Mouse (Mus musculus): ENCODE measurements at regions not wholly inside any gene's neighbourhood (a gene's known extent, or its start where the extent isn't known, plus 50 kb on each side); places are given as distances from the start of the nearest gene placed in this dataset.

DNA sequence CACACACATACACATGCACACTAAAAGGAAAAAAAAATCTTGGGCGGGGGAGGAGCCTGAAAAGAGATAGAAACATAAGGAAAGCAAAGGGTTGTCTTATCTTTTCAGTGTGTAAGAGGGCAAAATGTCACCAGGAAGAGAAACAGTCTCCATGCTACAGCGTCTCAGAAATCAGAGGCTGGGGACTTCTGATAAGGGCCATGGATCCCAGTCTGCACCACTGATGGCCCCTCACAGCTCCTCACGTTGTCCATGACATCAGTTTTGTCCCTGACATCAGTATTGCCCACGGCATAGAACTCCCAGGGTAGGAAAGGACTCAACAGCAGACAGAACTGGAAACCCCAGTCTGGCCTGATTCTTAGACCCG, 135.0 kb downstream of the 2410131K14Rik start:
- ATAC-seq (ENCODE audit: insufficient number of reproducible peaks, insufficient read depth, low FRiP score, low read depth) = no peak
- peak overlapping the region; percentile 93 for H3K4me2 ChIP-seq (ENCODE audit: low read length)
- H3K4me3 ChIP-seq (ENCODE audit: control insufficient read depth in 1 of 2, insufficient read depth in 1 of 2, low read depth in 1 of 2, low read length in 2 of 2) = peak overlapping the region; percentile 50 to 52
- peak overlapping the region in 1 of 2 experiments; percentile 55; a peak in 2 of 4 replicates for H3K27ac ChIP-seq (replicated peaks in 1 of 2; ENCODE audit: control insufficient read depth in 1 of 2, insufficient read depth in 1 of 2, low read depth in 2 of 2, low read length in 2 of 2)
- no peaks in the 10 kb centered on the region for H3K9me3 ChIP-seq (ENCODE audit: control insufficient read depth, low read length)
- H3K36me3 ChIP-seq (ENCODE audit: control insufficient read depth, insufficient read depth, low read length) = no peaks in the 10 kb centered on the region
- H3K4me1 ChIP-seq (ENCODE audit: control insufficient read depth in 2 of 2, insufficient read depth in 2 of 2, low read length in 2 of 2) = peaks cover 10 to 12% of the 10 kb centered on the region in 2 experiments
- H3K27me3 ChIP-seq (ENCODE audit: control insufficient read depth, insufficient read depth, low read length) = no peaks in the 10 kb centered on the region
- H3K9ac ChIP-seq (ENCODE audit: low read length) = peak overlapping the region; percentile 65
- WGBS = 10% methylated on average over 5 of the region's 5 CpGs

DNA sequence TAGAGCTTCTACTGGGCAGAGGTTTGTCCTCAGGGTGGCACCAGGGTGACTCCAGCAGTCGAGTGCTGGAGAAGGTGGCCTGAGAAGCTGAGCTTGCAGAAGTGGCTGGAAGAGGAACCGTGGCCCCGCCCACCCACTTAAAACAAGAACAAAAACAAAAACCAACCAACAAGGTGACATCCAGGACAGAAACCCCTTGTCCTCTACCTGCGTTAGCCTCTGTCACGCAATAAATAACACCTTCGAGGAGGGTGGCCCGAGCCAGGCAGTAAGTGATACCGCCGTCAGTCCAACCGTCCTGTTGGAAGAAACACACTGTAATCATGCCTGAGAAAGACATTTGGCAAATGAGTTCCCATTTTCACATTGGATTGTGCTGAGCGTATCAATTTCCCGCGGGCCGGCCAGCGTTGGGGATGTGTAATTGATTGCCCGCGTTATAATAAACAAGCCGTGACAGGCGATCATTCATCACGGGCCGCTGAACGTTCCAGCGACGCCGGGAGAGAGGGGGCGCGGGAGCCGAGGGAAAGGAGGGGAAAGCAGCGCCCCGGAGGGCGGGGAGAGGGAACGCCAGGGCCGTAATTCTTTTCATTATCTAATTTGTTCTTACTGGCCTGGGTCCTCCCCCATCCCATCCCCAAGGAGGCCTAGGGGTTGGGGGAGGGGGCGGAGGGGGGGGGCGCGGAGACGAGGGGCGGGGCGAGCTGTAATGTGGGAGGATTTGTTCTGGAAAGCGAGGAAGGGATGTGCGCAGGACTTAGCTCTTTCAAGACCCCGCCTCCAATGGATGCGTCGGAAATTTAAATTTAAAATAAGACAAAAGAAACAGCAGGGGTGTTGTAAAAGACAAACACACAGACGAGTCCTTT, 135.6 kb downstream of the 2410131K14Rik start:
- no peaks in the 10 kb centered on the region for H3K27me3 ChIP-seq (ENCODE audit: control insufficient read depth, insufficient read depth, low read length)
- H3K27ac ChIP-seq (replicated peaks in 1 of 2; ENCODE audit: control insufficient read depth in 1 of 2, insufficient read depth in 1 of 2, low read depth in 2 of 2, low read length in 2 of 2) = peak overlapping the region; percentile 47 to 56; a peak in 3 of 4 replicates
- 1% methylated on average over 40 of the region's 45 CpGs for WGBS
- peaks cover 8 to 12% of the 10 kb centered on the region in 2 experiments for H3K4me1 ChIP-seq (ENCODE audit: control insufficient read depth in 2 of 2, insufficient read depth in 2 of 2, low read length in 2 of 2)
- no peaks in the 10 kb centered on the region for H3K36me3 ChIP-seq (ENCODE audit: control insufficient read depth, insufficient read depth, low read length)
- no peaks in the 10 kb centered on the region for H3K9me3 ChIP-seq (ENCODE audit: control insufficient read depth, low read length)
- peak overlapping the region; percentile 65 for H3K9ac ChIP-seq (ENCODE audit: low read length)
- peak; percentile 44 for ATAC-seq (ENCODE audit: insufficient number of reproducible peaks, insufficient read depth, low FRiP score, low read depth)
- H3K4me2 ChIP-seq (ENCODE audit: low read length) = peak overlapping the region; percentile 93
- peak overlapping the region; percentile 50 to 52 for H3K4me3 ChIP-seq (ENCODE audit: control insufficient read depth in 1 of 2, insufficient read depth in 1 of 2, low read depth in 1 of 2, low read length in 2 of 2)

DNA sequence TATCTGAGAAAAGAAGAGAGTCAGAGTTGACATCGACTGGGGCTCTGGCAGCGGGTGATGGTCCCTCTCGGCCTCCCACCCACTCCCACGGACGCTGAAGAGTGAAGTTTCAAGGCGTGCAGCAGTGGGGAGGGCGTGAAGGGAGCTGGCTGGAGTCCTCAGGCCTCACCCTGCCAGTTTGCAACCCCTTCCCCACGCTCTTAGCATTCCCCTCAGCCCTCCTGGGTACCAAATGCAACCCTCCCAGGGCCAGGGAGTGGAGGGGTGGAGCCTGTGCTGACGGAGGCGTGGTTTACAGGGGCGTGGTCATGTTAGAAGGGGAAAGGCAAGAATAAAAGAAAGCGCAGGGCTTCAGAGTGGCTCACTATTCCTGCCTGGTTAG, 136.3 kb downstream of the 2410131K14Rik start:
- 1% methylated on average over 12 of the region's 12 CpGs for WGBS

DNA sequence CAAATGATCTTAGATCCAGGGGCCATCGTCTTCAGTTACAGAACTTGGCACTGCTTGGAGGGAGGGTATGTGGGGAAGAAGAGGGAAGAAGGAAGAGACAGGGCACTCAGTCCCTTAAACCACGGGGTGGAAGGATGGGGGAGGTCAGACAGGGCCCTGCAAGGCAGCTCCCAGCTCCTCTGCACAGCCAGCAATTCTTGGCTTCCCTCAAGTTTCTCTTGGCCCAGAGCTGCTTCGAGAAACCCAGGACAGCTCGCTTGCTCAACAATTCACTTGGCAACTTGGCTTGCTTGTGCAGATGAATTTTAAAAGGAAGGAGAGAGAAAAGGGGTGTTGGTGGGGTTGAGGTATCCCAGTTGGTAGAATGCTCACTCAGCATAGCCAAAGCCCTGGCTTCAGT, 141.1 kb downstream of the 2410131K14Rik start:
- H3K4me2 ChIP-seq (ENCODE audit: low read length) = no peak overlapping the region
- no peak overlapping the region for H3K9ac ChIP-seq (ENCODE audit: low read length)
- H3K4me3 ChIP-seq (ENCODE audit: control insufficient read depth in 1 of 2, insufficient read depth in 1 of 2, low read depth in 1 of 2, low read length in 2 of 2) = no peak overlapping the region
- H3K4me1 ChIP-seq (ENCODE audit: control insufficient read depth in 2 of 2, insufficient read depth in 2 of 2, low read length in 2 of 2) = peaks cover 4 to 5% of the 10 kb centered on the region in 2 experiments; a peak in 3 of 4 replicates
- H3K27ac ChIP-seq (replicated peaks in 1 of 2; ENCODE audit: control insufficient read depth in 1 of 2, insufficient read depth in 1 of 2, low read depth in 2 of 2, low read length in 2 of 2) = peak overlapping the region in 1 of 2 experiments; percentile 39; a peak in 1 of 4 replicates
- no peaks in the 10 kb centered on the region for H3K27me3 ChIP-seq (ENCODE audit: control insufficient read depth, insufficient read depth, low read length)
- ATAC-seq (ENCODE audit: insufficient number of reproducible peaks, insufficient read depth, low FRiP score, low read depth) = peak; percentile 43; the same call in 1 of the 2 replicates
- WGBS = 65% methylated on average over 4 of the region's 4 CpGs
- H3K36me3 ChIP-seq (ENCODE audit: control insufficient read depth, insufficient read depth, low read length) = no peaks in the 10 kb centered on the region
- peaks cover 23% of the 10 kb centered on the region for H3K9me3 ChIP-seq (ENCODE audit: control insufficient read depth, low read length)

More for the DNA sequence above, 136.3 kb downstream of the 2410131K14Rik start:
- H3K36me3 ChIP-seq (ENCODE audit: control insufficient read depth, insufficient read depth, low read length) = no peaks in the 10 kb centered on the region
- peak overlapping the region; percentile 65 for H3K9ac ChIP-seq (ENCODE audit: low read length)
- no peaks in the 10 kb centered on the region for H3K9me3 ChIP-seq (ENCODE audit: control insufficient read depth, low read length)
- peak overlapping the region; percentile 47 to 52 for H3K4me3 ChIP-seq (ENCODE audit: control insufficient read depth in 1 of 2, insufficient read depth in 1 of 2, low read depth in 1 of 2, low read length in 2 of 2)
- peaks cover 11 to 12% of the 10 kb centered on the region in 2 experiments for H3K4me1 ChIP-seq (ENCODE audit: control insufficient read depth in 2 of 2, insufficient read depth in 2 of 2, low read length in 2 of 2)
- H3K27me3 ChIP-seq (ENCODE audit: control insufficient read depth, insufficient read depth, low read length) = no peaks in the 10 kb centered on the region
- ATAC-seq (ENCODE audit: insufficient number of reproducible peaks, insufficient read depth, low FRiP score, low read depth) = peak; percentile 33
- peak overlapping the region; percentile 47 to 56; a peak in 3 of 4 replicates for H3K27ac ChIP-seq (replicated peaks in 1 of 2; ENCODE audit: control insufficient read depth in 1 of 2, insufficient read depth in 1 of 2, low read depth in 2 of 2, low read length in 2 of 2)
- H3K4me2 ChIP-seq (ENCODE audit: low read length) = peak overlapping the region; percentile 93

DNA sequence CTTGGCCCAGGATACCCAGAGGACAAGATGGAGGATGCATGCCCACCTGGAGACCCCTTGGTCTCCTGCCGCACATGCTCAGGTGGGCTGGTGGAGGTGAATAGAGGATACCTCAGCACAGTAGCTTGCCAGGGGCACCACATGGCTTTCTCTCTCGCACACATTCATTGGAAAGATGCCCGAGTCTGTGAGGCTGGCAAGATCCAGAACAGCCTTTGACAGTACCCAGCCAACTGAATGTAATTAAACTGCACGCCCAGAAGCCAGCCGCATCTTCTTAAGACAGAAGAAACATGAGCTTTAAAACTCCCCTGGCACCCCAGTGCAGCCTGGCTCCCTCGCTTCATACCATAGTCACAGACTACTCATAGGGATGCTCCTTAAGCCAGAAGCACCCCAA, 143.4 kb downstream of the 2410131K14Rik start:
- WGBS = 87% methylated on average over 6 of the region's 6 CpGs
- Histone ChIP-seq H3K4me2 (ENCODE audit: low read length) (no peak overlapping the region), H3K27me3 (ENCODE audit: control insufficient read depth, insufficient read depth, low read length) (no peaks in the 10 kb centered on the region), H3K27ac (replicated peaks in 1 of 2; ENCODE audit: control insufficient read depth in 1 of 2, insufficient read depth in 1 of 2, low read depth in 2 of 2, low read length in 2 of 2) (no peak overlapping the region), H3K4me1 (ENCODE audit: control insufficient read depth in 2 of 2, insufficient read depth in 2 of 2, low read length in 2 of 2) (peaks cover 0 to 3% of the 10 kb centered on the region in 2 experiments; a peak in 1 of 4 replicates), H3K36me3 (ENCODE audit: control insufficient read depth, insufficient read depth, low read length) (no peaks in the 10 kb centered on the region), H3K9ac (ENCODE audit: low read length) (no peak overlapping the region), H3K4me3 (ENCODE audit: control insufficient read depth in 1 of 2, insufficient read depth in 1 of 2, low read depth in 1 of 2, low read length in 2 of 2) (no peak overlapping the region), H3K9me3 (ENCODE audit: control insufficient read depth, low read length) (peaks cover 23% of the 10 kb centered on the region)
- no peak for ATAC-seq (ENCODE audit: insufficient number of reproducible peaks, insufficient read depth, low FRiP score, low read depth)

DNA sequence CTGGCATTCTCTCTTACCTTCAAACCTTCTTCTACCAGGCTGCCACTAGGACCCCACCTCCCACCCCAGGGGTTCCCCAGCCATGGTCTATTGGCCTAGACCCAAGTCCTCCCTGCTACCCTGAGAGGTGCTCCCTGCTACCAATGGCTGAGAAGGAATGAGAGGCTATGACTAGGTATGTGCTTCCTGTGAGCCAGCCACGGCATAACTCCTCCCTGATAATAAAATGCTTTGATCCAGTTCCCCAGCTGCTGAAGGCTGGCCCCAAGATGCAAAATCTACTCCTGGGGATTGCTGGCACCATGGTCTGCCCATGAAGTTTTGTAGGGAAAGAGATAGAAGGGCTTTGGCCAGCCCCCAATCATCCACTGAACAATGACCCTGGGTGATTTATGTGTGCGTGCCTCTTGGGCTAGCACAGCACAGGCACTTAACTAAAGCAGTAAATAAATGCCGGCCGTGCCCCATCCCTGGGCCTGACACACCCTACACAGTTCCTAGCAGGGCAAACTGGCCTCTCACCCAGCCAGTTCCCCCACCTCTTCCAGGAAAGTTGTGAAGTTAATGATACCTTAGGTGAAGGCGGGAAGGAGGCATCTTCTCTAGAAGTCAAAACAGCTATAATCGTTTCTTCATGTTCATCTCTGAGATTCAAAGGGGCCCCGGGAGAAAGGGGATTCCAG, 145.8 kb downstream of the 2410131K14Rik start:
- H3K4me3 ChIP-seq (ENCODE audit: control insufficient read depth in 1 of 2, insufficient read depth in 1 of 2, low read depth in 1 of 2, low read length in 2 of 2) = no peak overlapping the region
- H3K4me1 ChIP-seq (ENCODE audit: control insufficient read depth in 2 of 2, insufficient read depth in 2 of 2, low read length in 2 of 2) = peaks cover under 1 to 2% of the 10 kb centered on the region in 2 experiments; a peak in 3 of 4 replicates
- H3K27me3 ChIP-seq (ENCODE audit: control insufficient read depth, insufficient read depth, low read length) = peaks cover 5% of the 10 kb centered on the region; the same call in 1 of the 2 replicates
- no peaks in the 10 kb centered on the region for H3K36me3 ChIP-seq (ENCODE audit: control insufficient read depth, insufficient read depth, low read length)
- WGBS = 81% methylated on average over 7 of the region's 7 CpGs
- no peak overlapping the region for H3K27ac ChIP-seq (replicated peaks in 1 of 2; ENCODE audit: control insufficient read depth in 1 of 2, insufficient read depth in 1 of 2, low read depth in 2 of 2, low read length in 2 of 2)
- no peak overlapping the region for H3K9ac ChIP-seq (ENCODE audit: low read length)
- peaks cover 23% of the 10 kb centered on the region for H3K9me3 ChIP-seq (ENCODE audit: control insufficient read depth, low read length)
- ATAC-seq (ENCODE audit: insufficient number of reproducible peaks, insufficient read depth, low FRiP score, low read depth) = no peak
- no peak overlapping the region for H3K4me2 ChIP-seq (ENCODE audit: low read length)

DNA sequence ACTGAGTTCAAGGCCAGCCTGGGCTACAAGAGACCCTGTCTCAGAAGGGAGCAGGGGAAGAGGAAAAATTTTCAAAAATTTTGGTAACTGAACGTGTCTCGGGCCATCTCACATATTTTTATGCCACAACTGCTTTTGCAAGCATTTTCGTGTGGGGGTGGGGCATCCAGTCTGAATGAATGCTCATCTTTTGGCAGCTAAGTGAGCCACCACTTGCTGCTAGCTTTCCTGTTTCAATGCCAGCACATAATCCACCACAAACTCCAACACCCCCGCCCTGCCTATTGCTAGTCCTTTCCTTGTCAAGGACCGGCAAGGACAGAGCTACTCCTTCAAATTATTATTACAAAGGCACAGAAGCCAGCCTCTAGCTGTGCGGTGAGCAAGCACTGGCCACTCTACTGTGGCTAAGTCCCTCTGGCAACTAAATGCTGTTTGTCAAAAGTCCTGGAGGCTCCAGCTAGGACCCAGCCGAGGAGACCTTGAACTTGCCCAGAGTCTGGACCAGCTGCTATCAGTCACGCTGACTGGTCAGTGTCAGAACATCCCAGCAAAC, 148.0 kb downstream of the 2410131K14Rik start:
- Histone ChIP-seq H3K27ac (replicated peaks in 1 of 2; ENCODE audit: control insufficient read depth in 1 of 2, insufficient read depth in 1 of 2, low read depth in 2 of 2, low read length in 2 of 2) (no peak overlapping the region), H3K9ac (ENCODE audit: low read length) (no peak overlapping the region), H3K27me3 (ENCODE audit: control insufficient read depth, insufficient read depth, low read length) (peaks cover 16% of the 10 kb centered on the region), H3K36me3 (ENCODE audit: control insufficient read depth, insufficient read depth, low read length) (no peaks in the 10 kb centered on the region), H3K4me1 (ENCODE audit: control insufficient read depth in 2 of 2, insufficient read depth in 2 of 2, low read length in 2 of 2) (peaks cover 4 to 6% of the 10 kb centered on the region in 2 experiments; a peak in 3 of 4 replicates), H3K4me2 (ENCODE audit: low read length) (no peak overlapping the region), H3K9me3 (ENCODE audit: control insufficient read depth, low read length) (peaks cover 23% of the 10 kb centered on the region), H3K4me3 (ENCODE audit: control insufficient read depth in 1 of 2, insufficient read depth in 1 of 2, low read depth in 1 of 2, low read length in 2 of 2) (no peak overlapping the region)
- 81% methylated on average over 8 of the region's 8 CpGs for WGBS
- ATAC-seq (ENCODE audit: insufficient number of reproducible peaks, insufficient read depth, low FRiP score, low read depth) = no peak
